Comparison of ENCODE assay signal across 8 mouse cellular contexts in genomic region chr2:77703080-77703479, GRCm38 (mm10).
DNase-seq lines count a peak whose midpoint lies in the region; ATAC-seq and TF ChIP-seq lines count a peak whose summit lies in the region.

No protein-coding gene starts in this region.

- no peaks in the 10 kb centered on the region for H3K27me3 ChIP-seq in heart, embryonic 11.5 days (ENCODE audit: control insufficient read depth, insufficient read depth, low read length)

- TF ChIP-seq POLR2A in cortical plate, adult 2 months (IDR thresholded peaks at IDR 0.05; ENCODE audit: extremely low read depth, insufficient read depth, low read length), result no peak

- 53% methylated on average over 19 of the region's 19 CpGs for WGBS in heart, embryonic 11.5 days (ENCODE audit: insufficient replicate concordance)

- no peak for DNase-seq in heart, adult 9 months (ENCODE audit: low spot score in 2 of 2)
- peak; percentile 55 for DNase-seq in left cerebral cortex, adult 8-10 months (ENCODE audit: low spot score in 2 of 2)
- DNase-seq in retina, postnatal 1 day, result peak; percentile 59
- no peak for DNase-seq in gastrocnemius, postnatal 36 days
- no peak for DNase-seq in adipocyte (ENCODE audit: low spot score)

- no peak overlapping the region for H3K9ac ChIP-seq in heart, embryonic 11.5 days (ENCODE audit: low read depth, low read length)

- no peak for TF ChIP-seq CTCF in cortical plate, adult 2 months (IDR thresholded peaks at IDR 0.05; ENCODE audit: extremely low read depth, insufficient read depth, low read length)

- no peaks in the 10 kb centered on the region for H3K4me1 ChIP-seq in heart, embryonic 11.5 days (ENCODE audit: control insufficient read depth, insufficient read depth, low read length)
- 0 out of 2 replicates have a peak, but pooled peaks cover 1% of the 10 kb centered on the region for H3K4me1 ChIP-seq in cortical plate, adult 2 months (ENCODE audit: control insufficient read depth, insufficient read depth, low read length)

- H3K9me3 ChIP-seq in heart, embryonic 11.5 days (replicated peaks; ENCODE audit: control insufficient read depth, low read length), result no peaks in the 10 kb centered on the region

- no peak overlapping the region for H3K27ac ChIP-seq in heart, embryonic 11.5 days (ENCODE audit: low read depth, low read length)
- no peak overlapping the region for H3K27ac ChIP-seq in cortical plate, adult 2 months (ENCODE audit: insufficient read depth, low read length)

- intact Hi-C loops in gastrocnemius, postnatal 36 days (cut with DNase I), result loop anchor here (10.0 kb wide), 1 partner anchor 178 kb away; no protein-coding TSS in a partner anchor

- no peak for ATAC-seq in heart, embryonic 11.5 days (replicated peaks; ENCODE audit: insufficient number of reproducible peaks, low FRiP score, low TSS enrichment)
- 0 out of 2 replicates have a peak, but pooled peaks have one; percentile 25 for ATAC-seq in granulocyte monocyte progenitor cell, adult 5-6 weeks (replicated peaks; ENCODE audit: poor library complexity, severe bottlenecking)

- H3K4me2 ChIP-seq in heart, embryonic 11.5 days, result peak overlapping the region; percentile 52

- 0 out of 2 replicates have a peak overlapping the region, but pooled peaks have one; percentile 14 for H3K4me3 ChIP-seq in heart, embryonic 11.5 days (ENCODE audit: low read depth, low read length)
- peak overlapping the region; percentile 47 for H3K4me3 ChIP-seq in cortical plate, adult 2 months (ENCODE audit: insufficient read depth, low read length)

- no peaks in the 10 kb centered on the region for H3K36me3 ChIP-seq in heart, embryonic 11.5 days (ENCODE audit: control insufficient read depth, insufficient read depth, low read length)

Comparison
In these comparisons a context has a peak if more than half of its experiments do, and no peak if none do; other contexts are left out.
1. DNase-seq: peak in left cerebral cortex, adult 8-10 months (2 of 2) and retina, postnatal 1 day (single experiment); none in heart, adult 9 months (0 of 2), gastrocnemius, postnatal 36 days (0 of 2) and adipocyte (single experiment).